Mouse (Mus musculus): Measurements from ENCODE around the gene Kif19a.

The Kif19a gene

GRCm38 (mm10) chr11:114807686-114808427 lies 42.7 kb downstream of the Kif19a start:
- DNase-seq: no peak

- no peak for DNase-seq
Observed at GRCm38 (mm10) chr11:114809371-114809770, 44.2 kb downstream of the Kif19a start.

- no peak for DNase-seq
Observed at GRCm38 (mm10) chr11:114810344-114810743, 45.2 kb downstream of the Kif19a start.

- DNase-seq: peak; percentile 93 to 94
Observed at GRCm38 (mm10) chr11:114812731-114813240, 47.6 kb downstream of the Kif19a start.

- DNase-seq: no peak
Observed at GRCm38 (mm10) chr11:114814873-114815592, 49.8 kb downstream of the Kif19a start.

GRCm38 (mm10) chr11:114816934-114817333 lies 51.7 kb downstream of the Kif19a start:
- no peak for DNase-seq

- DNase-seq: peak; percentile 21 to 28
Observed at GRCm38 (mm10) chr11:114818185-114818584, 53.0 kb downstream of the Kif19a start.

- DNase-seq: no peak
Observed at GRCm38 (mm10) chr11:114819110-114819509, 53.9 kb downstream of the Kif19a start.

GRCm38 (mm10) chr11:114820444-114820843 lies 55.3 kb downstream of the Kif19a start:
- no peak for DNase-seq

GRCm38 (mm10) chr11:114821325-114821724 lies 56.1 kb downstream of the Kif19a start:
- DNase-seq: no peak

- DNase-seq: no peak
Observed at GRCm38 (mm10) chr11:114822727-114823126, 57.5 kb downstream of the Kif19a start.

- no peak for DNase-seq
Observed at GRCm38 (mm10) chr11:114823199-114823725, 58.1 kb downstream of the Kif19a start.

GRCm38 (mm10) chr11:114826686-114827085 lies 61.5 kb downstream of the Kif19a start:
- DNase-seq: no peak

- no peak for DNase-seq
Observed at GRCm38 (mm10) chr11:114829499-114830432, 64.6 kb downstream of the Kif19a start.

- DNase-seq: no peak
Observed at GRCm38 (mm10) chr11:114830433-114830773, 65.2 kb downstream of the Kif19a start.

GRCm38 (mm10) chr11:114833166-114833565 lies 68.0 kb downstream of the Kif19a start:
- DNase-seq: no peak

Measured in B cell, adult 2 months (primary cell).